Mouse (Mus musculus) thymus, adult 2 months (tissue): Measurements from ENCODE around the gene Bsnd. TPM values are rescaled to one million over a fixed set of nuclear protein-coding genes. Genes with fewer than 3 reads are reported as not detected.

ENCODE experiments used
- DNase-seq: peaks from one replicate; pipeline ENCODE4 v3.0.0; 2021
- H3K27ac ChIP-seq: fragments of 200-500 bp; 2 replicates; pipeline ENCODE4 v1.5.1; 2012; ENCODE audit warnings: low read length, control low read depth; ENCODE audit not compliant: control insufficient read depth, insufficient read depth
- H3K27me3 ChIP-seq: fragments of 200-500 bp; 2 replicates; pipeline ENCODE4 v1.6.1; 2012; ENCODE audit warnings: mild to moderate bottlenecking, low read length, moderate library complexity, mixed read lengths; ENCODE audit not compliant: control insufficient read depth, insufficient read depth
- H3K36me3 ChIP-seq: fragments of 200-500 bp; 2 replicates; pipeline ENCODE4 v1.6.1; 2012; ENCODE audit warnings: mild to moderate bottlenecking, low read length, moderate library complexity; ENCODE audit not compliant: control insufficient read depth, insufficient read depth
- H3K4me1 ChIP-seq: fragments of 200-500 bp; replicated peaks from 2 replicates; pipeline ENCODE4 v1.6.1; 2012; ENCODE audit warnings: low read length; ENCODE audit not compliant: control insufficient read depth, insufficient read depth
- H3K4me3 ChIP-seq: fragments of 200-500 bp; 2 replicates; pipeline ENCODE4 v1.5.1; 2012; ENCODE audit warnings: mild to moderate bottlenecking, low read length, control low read depth, moderate library complexity; ENCODE audit not compliant: control insufficient read depth, insufficient read depth
- CTCF ChIP-seq: fragments of 200-500 bp; IDR thresholded peaks from 2 replicates; pipeline ENCODE4 v1.5.1; 2012; ENCODE audit warnings: mild to moderate bottlenecking, control low read depth, low read length, moderate library complexity, borderline replicate concordance; ENCODE audit not compliant: control insufficient read depth, poor library complexity, insufficient read depth; ENCODE audit errors: extremely low read depth
- POLR2A ChIP-seq: fragments of 200-500 bp; IDR thresholded peaks from 2 replicates; pipeline ENCODE4 v1.6.1; 2012; ENCODE audit warnings: mild to moderate bottlenecking, low read length, control low read depth, moderate library complexity; ENCODE audit not compliant: control insufficient read depth, poor library complexity, insufficient read depth; ENCODE audit errors: extremely low read depth
- whole genome bisulfite sequencing: fragments of 180-500 bp; shearing (Covaris S2); methylation state at CpG from one replicate; pipeline ENCODE4 v1.1.7; 2018; 5-methylcytosine and 5-hydroxymethylcytosine counted together
- polyA plus RNA-seq: library from polyadenylated mRNA; depleted of rRNA; stranded (reverse); fragments of >200 nt; gene quantifications from 2 replicates; pipeline ENCODE4 v1.2.3, GENCODE M21; 2012

Bsnd gene
- polyA plus RNA-seq, 1 experiment, result 0.28 TPM

- Histone ChIP-seq H3K36me3 (no peaks in the 10 kb centered on the region), H3K4me1 (no peaks in the 10 kb centered on the region), H3K27ac (no peak overlapping the region), H3K4me3 (no peak overlapping the region), H3K27me3 (no peaks in the 10 kb centered on the region; the same call in 1 of the 2 replicates)
- WGBS, result 92% methylated on average over 13 of the region's 13 CpGs
- TF ChIP-seq POLR2A, result no peak
- TF ChIP-seq CTCF, result no peak
- no peak for DNase-seq
Observed at GRCm38 (mm10) chr4:106467420-106468110, 24.5 kb downstream of the Bsnd start.

- 56% methylated on average over 21 of the region's 21 CpGs for WGBS
- Histone ChIP-seq H3K36me3 (no peaks in the 10 kb centered on the region), H3K27me3 (no peaks in the 10 kb centered on the region; the same call in 1 of the 2 replicates), H3K27ac (no peak overlapping the region), H3K4me1 (no peaks in the 10 kb centered on the region), H3K4me3 (no peak overlapping the region)
- no peak for TF ChIP-seq CTCF
- no peak for TF ChIP-seq POLR2A
- no peak for DNase-seq
Observed at GRCm38 (mm10) chr4:106463174-106463801, 28.8 kb downstream of the Bsnd start.

- no peaks in the 10 kb centered on the region; the same call in 1 of the 2 replicates for H3K27me3 ChIP-seq
- 52% methylated on average over 5 of the region's 5 CpGs for WGBS
- no peaks in the 10 kb centered on the region for H3K4me1 ChIP-seq
- no peak overlapping the region for H3K4me3 ChIP-seq
- no peak for DNase-seq
- H3K27ac ChIP-seq, result no peak overlapping the region
- TF ChIP-seq POLR2A (no peak), CTCF (no peak)
- H3K36me3 ChIP-seq, result no peaks in the 10 kb centered on the region
Observed at GRCm38 (mm10) chr4:106462524-106462923, 29.6 kb downstream of the Bsnd start.

- Histone ChIP-seq H3K27ac (no peak overlapping the region), H3K4me3 (no peak overlapping the region), H3K36me3 (no peaks in the 10 kb centered on the region), H3K4me1 (no peaks in the 10 kb centered on the region), H3K27me3 (no peaks in the 10 kb centered on the region; the same call in 1 of the 2 replicates)
- DNase-seq, result no peak
- WGBS, result 90% methylated on average over 9 of the region's 9 CpGs
- TF ChIP-seq CTCF, result no peak
- TF ChIP-seq POLR2A, result no peak
Observed at GRCm38 (mm10) chr4:106462016-106462415, 30.1 kb downstream of the Bsnd start.

GRCm38 (mm10) chr4:106454541-106454940 is 37.5 kb downstream of the Bsnd start:
- no peak overlapping the region for H3K27ac ChIP-seq
- no peaks in the 10 kb centered on the region for H3K4me1 ChIP-seq
- no peak overlapping the region for H3K4me3 ChIP-seq
- no peaks in the 10 kb centered on the region for H3K36me3 ChIP-seq
- H3K27me3 ChIP-seq, result no peaks in the 10 kb centered on the region
- 93% methylated on average over 7 of the region's 7 CpGs for WGBS
- TF ChIP-seq POLR2A (no peak), CTCF (no peak)
- no peak for DNase-seq

GRCm38 (mm10) chr4:106453516-106453915 is 38.6 kb downstream of the Bsnd start:
- Histone ChIP-seq H3K36me3 (no peaks in the 10 kb centered on the region), H3K27me3 (no peaks in the 10 kb centered on the region), H3K27ac (no peak overlapping the region), H3K4me3 (no peak overlapping the region), H3K4me1 (no peaks in the 10 kb centered on the region)
- TF ChIP-seq CTCF (no peak), POLR2A (no peak)
- no peak for DNase-seq
- WGBS, result 87% methylated on average over 4 of the region's 4 CpGs
